Mouse (Mus musculus): Measurements from ENCODE around the gene Vav2.

GRCm38 (mm10) chr2:27442708-27443449 is 16.0 kb upstream of the Vav2 start:
- TF ChIP-seq CTCF (IDR thresholded peaks at IDR 0.05): no peak
- no peak for TF ChIP-seq POLR2A (IDR thresholded peaks at IDR 0.05; ENCODE audit: insufficient read depth, low read depth, low read length)
- TF ChIP-seq EP300 (IDR thresholded peaks at IDR 0.05; ENCODE audit: insufficient read depth, low read depth, low read length): no peak
